Mouse (Mus musculus) left cerebral cortex, adult 11 months (tissue): ENCODE measurements at regions not wholly inside any gene's neighbourhood (a gene's known extent, or its start where the extent isn't known, plus 50 kb on each side); places are given as distances from the start of the nearest gene placed in this dataset.

Experiments
- DNase-seq: peaks from one replicate; pipeline ENCODE4 v3.0.0; 2022; ENCODE audit warnings: low spot score

GRCm38 (mm10) chr13:99781616-99782015 lies 119.3 kb downstream of the Cartpt start:
- DNase-seq = no peak

GRCm38 (mm10) chr13:99780751-99781460 lies 120.0 kb downstream of the Cartpt start:
- no peak for DNase-seq

GRCm38 (mm10) chr13:99778747-99779146 lies 122.1 kb downstream of the Cartpt start:
- no peak for DNase-seq

- DNase-seq = no peak
These were observed 123.2 kb downstream of the Cartpt start for GRCm38 (mm10) chr13:99777736-99778135.

GRCm38 (mm10) chr13:99765965-99766364 lies 134.9 kb downstream of the Cartpt start:
- no peak for DNase-seq

GRCm38 (mm10) chr13:99764764-99765163 lies 136.1 kb downstream of the Cartpt start:
- no peak for DNase-seq

- DNase-seq = no peak
These were observed 136.7 kb downstream of the Cartpt start for GRCm38 (mm10) chr13:99764097-99764714.

GRCm38 (mm10) chr13:99761843-99762242 lies 139.0 kb downstream of the Cartpt start:
- peak; percentile 85 for DNase-seq

- no peak for DNase-seq
These were observed 139.5 kb downstream of the Cartpt start for GRCm38 (mm10) chr13:99761423-99761822.

GRCm38 (mm10) chr13:99760646-99761045 lies 140.2 kb downstream of the Cartpt start:
- no peak for DNase-seq

GRCm38 (mm10) chr13:99759256-99760044 lies 141.4 kb downstream of the Cartpt start:
- DNase-seq = no peak

- DNase-seq = no peak
These were observed 146.2 kb downstream of the Cartpt start for GRCm38 (mm10) chr13:99754701-99755100.

GRCm38 (mm10) chr13:99754251-99754652 lies 146.6 kb downstream of the Cartpt start:
- DNase-seq = no peak

- no peak for DNase-seq
These were observed 147.4 kb downstream of the Cartpt start for GRCm38 (mm10) chr13:99753526-99753925.

GRCm38 (mm10) chr13:99750729-99751128 lies 150.2 kb downstream of the Cartpt start:
- no peak for DNase-seq

GRCm38 (mm10) chr13:99749342-99749741 lies 151.5 kb downstream of the Cartpt start:
- DNase-seq = no peak

GRCm38 (mm10) chr13:99748128-99748527 lies 152.8 kb downstream of the Cartpt start:
- no peak for DNase-seq

GRCm38 (mm10) chr13:99745526-99745925 lies 155.4 kb downstream of the Cartpt start:
- DNase-seq = no peak

GRCm38 (mm10) chr13:99744790-99745120 lies 156.1 kb downstream of the Cartpt start:
- no peak for DNase-seq

GRCm38 (mm10) chr13:99743952-99744789 lies 156.7 kb downstream of the Cartpt start:
- DNase-seq = no peak

GRCm38 (mm10) chr13:99742507-99742906 lies 158.4 kb downstream of the Cartpt start:
- DNase-seq = no peak

- DNase-seq = no peak
These were observed 158.9 kb downstream of the Cartpt start for GRCm38 (mm10) chr13:99741981-99742380.
